Mouse (Mus musculus) forebrain, embryonic 11.5 days (tissue): ENCODE measurements around the gene Gm44965. TPM values are rescaled to one million over a fixed set of nuclear protein-coding genes. Genes with fewer than 3 reads are reported as not detected.

Source experiments
- ATAC-seq: fragments of 200-750 bp; cut with Nextera tagmentation; replicated peaks from 2 replicates; pipeline ENCODE4 v1.8.0; 2017; ENCODE audit warnings: moderate TSS enrichment; ENCODE audit not compliant: low FRiP score
- DNase-seq: peaks from one replicate; pipeline ENCODE4 v3.0.0-alpha.2; 2017; ENCODE audit warnings: low spot score
- H3K27ac ChIP-seq: fragments of 300-500 bp; sonication (generic); 2 replicates; pipeline ENCODE4 v1.5.1; 2014; ENCODE audit warnings: low read depth, low read length
- H3K27me3 ChIP-seq: fragments of 300-500 bp; sonication (generic); 2 replicates; pipeline ENCODE4 v1.6.1; 2014; ENCODE audit warnings: mild to moderate bottlenecking, low read length, mixed read lengths; ENCODE audit not compliant: control insufficient read depth, insufficient read depth
- H3K36me3 ChIP-seq: fragments of 300-500 bp; sonication (generic); 2 replicates; pipeline ENCODE4 v1.6.1; 2014; ENCODE audit warnings: mild to moderate bottlenecking, low read length, moderate library complexity, mixed read lengths; ENCODE audit not compliant: control insufficient read depth, insufficient read depth
- H3K4me1 ChIP-seq: fragments of 300-500 bp; sonication (generic); replicated peaks from 2 replicates; pipeline ENCODE4 v1.6.1; 2014; ENCODE audit warnings: low read length, mixed read lengths; ENCODE audit not compliant: control insufficient read depth, insufficient read depth
- H3K4me2 ChIP-seq: fragments of 300-500 bp; sonication (generic); 2 replicates; pipeline ENCODE4 v1.6.1; 2014; ENCODE audit warnings: low read depth, mild to moderate bottlenecking, low read length, moderate library complexity, mixed read lengths; ENCODE audit not compliant: severe bottlenecking
- H3K4me3 ChIP-seq: fragments of 300-500 bp; sonication (generic); 2 replicates; pipeline ENCODE4 v1.5.1; 2014; ENCODE audit warnings: low read depth, low read length
- H3K9ac ChIP-seq: fragments of 300-500 bp; sonication (generic); 2 replicates; pipeline ENCODE4 v1.6.1; 2014; ENCODE audit warnings: low read length
- H3K9me3 ChIP-seq: fragments of 300-500 bp; sonication (generic); 2 replicates; pipeline ENCODE4 v1.6.1; 2016; ENCODE audit warnings: low read length, mixed read lengths; ENCODE audit not compliant: control insufficient read depth
- WGBS: fragments of 180-500 bp; shearing (Covaris S2); extraction: QIAGEN DNeasy Blood & Tissue Kit; methylation state at CpG from one replicate; pipeline ENCODE4 v1.1.7; 2014; 5-methylcytosine and 5-hydroxymethylcytosine counted together
- polyA plus RNA-seq: library from polyadenylated mRNA; unstranded; fragments of >200 nt; fragmentation: Nextera tagmentation; extraction: Ambion mirVana; gene quantifications from 2 replicates; pipeline ENCODE4 v1.2.1, GENCODE M21; 2014

Gene Gm44965
- polyA plus RNA-seq, 1 experiment from 2014 or later, result 0.67 TPM

DNA sequence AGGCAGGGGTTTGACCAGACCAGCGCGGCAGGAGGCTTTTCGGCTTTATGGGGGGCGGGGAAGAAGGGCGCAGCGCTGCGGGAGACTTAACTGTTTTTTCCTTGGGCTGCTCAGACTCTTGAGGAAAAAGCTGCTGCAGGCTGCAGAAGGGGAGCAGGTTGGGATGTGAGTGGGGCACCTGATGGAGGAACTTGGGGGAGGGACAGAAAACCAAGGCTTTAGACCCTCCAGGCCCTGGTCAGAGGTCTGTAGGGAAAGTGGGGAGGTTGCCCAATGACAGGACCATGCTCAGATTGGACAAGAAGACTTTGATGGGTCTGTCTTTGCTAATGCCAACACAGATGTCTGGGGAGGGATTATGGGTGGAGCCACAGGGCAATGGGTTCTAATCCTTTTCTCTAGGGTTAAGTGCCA lies 33.8 kb downstream of the Gm44965 start:
- DNase-seq, result no peak
- Histone ChIP-seq H3K27me3 (peaks cover 30% of the 10 kb centered on the region), H3K9ac (peak overlapping the region; percentile 49), H3K4me1 (peaks cover 2% of the 10 kb centered on the region; the same call in 1 of the 2 replicates), H3K36me3 (no peaks in the 10 kb centered on the region; the same call in 1 of the 2 replicates), H3K9me3 (no peaks in the 10 kb centered on the region), H3K4me3 (peak overlapping the region; percentile 40), H3K4me2 (peak overlapping the region; percentile 70), H3K27ac (no peak overlapping the region)
- 2% methylated on average over 7 of the region's 7 CpGs for WGBS
- ATAC-seq, result no peak

DNA sequence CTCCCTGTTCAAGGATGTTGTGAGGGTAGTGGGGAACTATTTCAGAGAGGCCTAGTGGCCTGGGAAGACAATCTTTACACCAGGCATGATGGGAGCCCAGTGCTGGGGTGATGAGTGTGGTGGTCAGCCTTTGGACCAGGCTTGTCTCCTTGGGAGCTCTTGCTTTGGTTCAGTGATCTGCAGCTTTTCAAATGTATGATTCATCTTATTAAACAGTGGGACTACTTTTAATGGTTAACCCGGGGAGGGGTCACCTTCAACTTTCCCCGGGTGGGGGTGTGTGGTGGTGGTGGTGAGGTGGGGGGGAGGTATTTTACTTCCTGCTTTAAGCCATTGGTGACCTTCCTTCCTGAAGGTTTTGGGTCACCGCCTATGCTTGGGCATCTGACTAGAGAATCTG lies 34.6 kb downstream of the Gm44965 start:
- 87% methylated on average over 3 of the region's 3 CpGs for WGBS
- ATAC-seq, result no peak
- Histone ChIP-seq H3K4me1 (peaks cover 2% of the 10 kb centered on the region; the same call in 1 of the 2 replicates), H3K4me2 (no peak overlapping the region), H3K27me3 (peaks cover 30% of the 10 kb centered on the region), H3K9ac (no peak overlapping the region), H3K4me3 (no peak overlapping the region), H3K36me3 (no peaks in the 10 kb centered on the region; the same call in 1 of the 2 replicates), H3K9me3 (no peaks in the 10 kb centered on the region), H3K27ac (no peak overlapping the region)
- DNase-seq, result no peak

DNA sequence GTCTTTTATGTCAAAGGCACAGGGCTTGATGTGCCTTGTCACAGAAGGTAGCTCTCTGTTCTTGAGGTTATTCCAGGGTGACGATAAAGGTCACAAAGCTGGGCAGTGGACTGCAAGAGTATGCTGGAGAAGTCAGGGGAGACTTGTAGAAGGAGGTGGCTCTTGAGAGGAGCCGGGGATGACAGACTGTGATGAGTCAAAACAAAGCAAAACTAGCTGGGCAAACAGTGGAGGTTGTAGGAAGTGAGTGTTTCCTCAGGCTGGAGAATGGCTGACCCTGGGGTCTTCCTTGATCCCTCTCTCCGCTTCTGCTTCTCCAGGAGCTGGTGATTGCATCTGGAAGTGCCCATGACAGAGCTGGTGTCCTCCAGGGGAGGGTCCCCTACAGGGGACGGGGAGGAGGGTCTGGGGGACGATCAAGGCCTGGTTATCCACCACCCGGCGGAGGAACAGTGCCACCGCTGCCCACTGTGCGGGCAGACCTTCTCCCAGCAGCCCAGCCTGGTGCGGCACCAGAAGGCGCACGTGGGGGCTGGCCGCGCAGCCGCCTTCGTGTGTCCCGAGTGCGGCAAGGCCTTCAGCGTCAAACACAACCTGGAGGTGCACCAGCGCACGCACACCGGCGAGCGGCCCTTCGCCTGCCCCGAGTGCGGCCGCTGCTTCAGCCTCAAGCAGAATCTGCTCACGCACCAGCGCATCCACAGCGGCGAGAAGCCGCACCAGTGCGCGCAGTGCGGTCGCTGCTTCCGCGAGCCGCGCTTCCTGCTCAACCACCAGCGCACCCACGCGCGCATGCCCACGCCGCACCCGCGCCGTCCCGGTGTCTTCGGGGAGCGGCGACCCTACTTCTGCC lies 35.3 kb downstream of the Gm44965 start:
- DNase-seq (peak; percentile 60), ATAC-seq (peak; percentile 45; the same call in 1 of the 2 replicates)
- peak overlapping the region; percentile 43 for H3K9ac ChIP-seq
- WGBS, result 6% methylated on average over 54 of the region's 54 CpGs
- peaks cover 30% of the 10 kb centered on the region for H3K27me3 ChIP-seq
- no peaks in the 10 kb centered on the region for H3K36me3 ChIP-seq
- no peaks in the 10 kb centered on the region for H3K9me3 ChIP-seq
- peaks cover 2% of the 10 kb centered on the region; the same call in 1 of the 2 replicates for H3K4me1 ChIP-seq
- H3K4me2 ChIP-seq, result peak overlapping the region; percentile 66
- no peak overlapping the region for H3K27ac ChIP-seq
- peak overlapping the region; percentile 32 for H3K4me3 ChIP-seq

DNA sequence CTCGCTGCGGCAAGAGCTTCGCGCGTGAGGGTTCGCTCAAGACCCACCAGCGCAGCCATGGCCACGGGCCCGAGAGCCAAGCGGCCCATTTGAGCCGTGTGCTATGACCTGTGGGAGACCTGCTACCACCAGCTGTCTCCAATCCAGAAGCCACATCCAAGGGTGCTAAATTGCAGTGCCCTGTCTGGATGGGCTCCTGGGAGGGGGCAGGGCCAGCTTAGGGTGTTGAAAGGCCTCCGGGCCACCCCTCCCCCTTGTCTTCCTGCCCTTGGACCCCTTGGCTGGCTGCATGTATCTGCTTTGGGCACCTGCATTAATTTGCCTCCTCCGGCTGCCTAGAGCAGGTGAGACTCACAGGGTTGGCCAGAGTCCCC lies 35.9 kb downstream of the Gm44965 start:
- peaks cover 2% of the 10 kb centered on the region; the same call in 1 of the 2 replicates for H3K4me1 ChIP-seq
- no peaks in the 10 kb centered on the region for H3K9me3 ChIP-seq
- H3K4me2 ChIP-seq, result peak overlapping the region; percentile 66
- H3K36me3 ChIP-seq, result no peaks in the 10 kb centered on the region
- H3K4me3 ChIP-seq, result peak overlapping the region; percentile 32
- H3K9ac ChIP-seq, result peak overlapping the region; percentile 43
- ATAC-seq, result 0 out of 2 replicates have a peak, but pooled peaks have one; percentile 31
- H3K27me3 ChIP-seq, result peaks cover 30% of the 10 kb centered on the region
- H3K27ac ChIP-seq, result no peak overlapping the region
- whole genome bisulfite sequencing, result 25% methylated on average over 13 of the region's 13 CpGs
- DNase-seq, result no peak

DNA sequence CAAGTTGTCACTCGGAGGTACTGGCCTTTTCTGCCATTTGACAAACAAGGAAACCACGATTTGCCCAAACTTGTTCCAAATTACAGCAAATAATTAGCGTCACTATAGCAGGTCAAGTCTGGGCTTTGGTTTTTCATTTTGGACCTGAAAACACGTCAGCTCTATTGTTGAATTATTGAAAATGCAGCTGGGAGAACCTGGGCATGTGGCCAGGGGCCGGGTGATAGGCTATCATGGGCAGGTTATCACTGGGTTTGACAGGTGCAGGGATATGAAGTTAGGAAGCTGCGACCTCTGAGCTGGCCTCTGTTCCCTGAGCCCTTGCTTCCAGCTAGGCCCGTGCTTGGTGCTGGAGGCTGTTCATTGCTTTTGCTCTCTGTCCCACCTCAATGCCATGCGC lies 37.1 kb downstream of the Gm44965 start:
- H3K9ac ChIP-seq, result no peak overlapping the region
- H3K4me3 ChIP-seq, result no peak overlapping the region
- H3K27me3 ChIP-seq, result peaks cover 30% of the 10 kb centered on the region
- H3K4me1 ChIP-seq, result peaks cover 2% of the 10 kb centered on the region; the same call in 1 of the 2 replicates
- ATAC-seq (no peak), DNase-seq (no peak)
- 89% methylated on average over 8 of the region's 8 CpGs for WGBS
- H3K36me3 ChIP-seq, result no peaks in the 10 kb centered on the region
- no peak overlapping the region for H3K27ac ChIP-seq
- H3K9me3 ChIP-seq, result no peaks in the 10 kb centered on the region
- no peak overlapping the region for H3K4me2 ChIP-seq

DNA sequence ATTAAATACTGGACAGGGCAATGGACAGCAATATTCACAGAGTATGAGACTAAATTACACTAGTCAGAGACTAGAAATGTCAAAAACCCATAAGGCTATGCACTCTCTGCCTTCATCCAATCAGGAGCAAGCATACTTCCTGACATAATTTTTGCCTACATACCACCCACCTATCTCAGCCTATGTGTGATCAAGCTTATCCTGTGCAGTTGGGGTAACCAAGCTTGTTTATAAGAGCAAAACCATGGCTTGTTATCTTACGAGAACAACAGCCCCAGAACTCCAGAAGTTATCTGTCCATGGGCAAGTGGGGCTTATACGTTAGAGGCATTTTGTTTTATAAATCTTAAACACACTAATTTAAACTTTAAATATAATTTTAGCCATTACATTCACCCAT lies 41.4 kb downstream of the Gm44965 start:
- ATAC-seq (no peak), DNase-seq (no peak)
- Histone ChIP-seq H3K4me1 (no peaks in the 10 kb centered on the region), H3K27me3 (peaks cover 3% of the 10 kb centered on the region; the same call in 1 of the 2 replicates), H3K9ac (no peak overlapping the region), H3K4me3 (no peak overlapping the region), H3K4me2 (no peak overlapping the region), H3K9me3 (no peaks in the 10 kb centered on the region), H3K36me3 (no peaks in the 10 kb centered on the region), H3K27ac (no peak overlapping the region)
- 87% methylated on average over 2 of the region's 2 CpGs for WGBS

DNA sequence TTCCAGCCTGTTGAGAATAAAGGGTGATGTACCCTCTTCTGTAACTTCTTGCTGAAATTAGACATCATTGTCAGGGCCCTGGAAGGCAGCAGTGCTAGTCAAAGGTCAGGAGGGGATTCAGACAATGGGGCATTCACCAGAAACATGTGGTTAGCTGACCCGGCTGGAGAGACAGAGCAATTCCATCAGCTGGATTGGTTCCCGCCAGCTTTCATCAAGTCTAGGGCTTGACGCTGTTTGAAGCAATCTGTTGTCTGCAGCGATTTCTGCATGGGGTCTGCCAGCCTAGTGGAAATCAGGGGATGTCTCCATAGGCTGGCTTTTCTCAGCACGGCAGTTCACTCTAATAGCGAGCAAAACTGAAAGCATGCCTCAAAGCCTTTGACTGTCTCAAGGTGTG lies 42.8 kb downstream of the Gm44965 start:
- 45% methylated on average over 6 of the region's 6 CpGs for WGBS

DNA sequence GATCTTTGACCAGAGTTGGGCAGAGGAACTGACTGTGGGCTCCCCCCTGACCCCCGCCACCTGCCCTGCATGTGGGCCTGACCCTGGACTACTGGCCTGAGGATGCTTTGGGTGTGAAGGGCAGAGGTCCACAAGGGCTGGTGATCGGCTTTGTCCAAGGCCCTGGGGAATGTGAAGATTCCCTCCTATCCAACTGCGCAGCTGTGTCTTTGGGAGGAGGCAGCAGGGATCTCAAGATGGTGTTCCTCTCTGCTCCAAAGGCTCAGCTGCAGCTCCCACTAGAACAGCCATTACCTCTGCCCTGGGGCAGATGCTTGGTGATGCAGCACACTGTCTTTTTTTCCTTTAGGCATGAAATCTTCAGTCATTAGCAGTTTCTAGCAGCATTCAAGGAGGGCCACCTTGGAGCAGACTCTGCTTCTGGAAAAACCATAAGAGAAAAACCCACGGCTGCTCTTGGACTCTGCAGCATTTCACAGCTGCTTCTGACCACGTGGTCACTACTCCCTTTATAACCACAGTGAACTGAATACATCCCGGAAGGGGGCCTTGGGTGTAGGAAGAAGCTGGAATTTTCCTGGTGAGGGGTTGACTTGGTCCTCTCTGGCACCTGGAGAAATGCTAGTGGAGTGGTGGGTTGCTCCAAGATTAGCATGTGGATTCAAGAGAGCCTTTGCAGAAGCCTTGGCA lies 44.2 kb downstream of the Gm44965 start:
- no peak overlapping the region for H3K27ac ChIP-seq
- no peaks in the 10 kb centered on the region for H3K27me3 ChIP-seq
- H3K36me3 ChIP-seq, result no peaks in the 10 kb centered on the region
- no peak overlapping the region for H3K4me2 ChIP-seq
- WGBS, result 76% methylated on average over 6 of the region's 6 CpGs
- ATAC-seq (no peak), DNase-seq (no peak)
- no peak overlapping the region for H3K4me3 ChIP-seq
- no peaks in the 10 kb centered on the region for H3K4me1 ChIP-seq
- H3K9ac ChIP-seq, result no peak overlapping the region
- H3K9me3 ChIP-seq, result no peaks in the 10 kb centered on the region

More for the DNA sequence above, 42.8 kb downstream of the Gm44965 start:
- ATAC-seq (no peak), DNase-seq (no peak)
- Histone ChIP-seq H3K36me3 (no peaks in the 10 kb centered on the region), H3K4me3 (no peak overlapping the region), H3K27ac (no peak overlapping the region), H3K4me2 (no peak overlapping the region), H3K9me3 (no peaks in the 10 kb centered on the region), H3K27me3 (no peaks in the 10 kb centered on the region), H3K4me1 (no peaks in the 10 kb centered on the region), H3K9ac (no peak overlapping the region)
